Mouse (Mus musculus): Measurements from ENCODE around the gene AA467197. TPM values are rescaled to one million over a fixed set of nuclear protein-coding genes. Genes with fewer than 3 reads are reported as not detected.

AA467197 gene
- polyA plus RNA-seq (2014; fragmentation: Nextera tagmentation; extraction: Ambion mirVana): 0.59 TPM in 1 of 2 replicates, not detected in the other

DNA sequence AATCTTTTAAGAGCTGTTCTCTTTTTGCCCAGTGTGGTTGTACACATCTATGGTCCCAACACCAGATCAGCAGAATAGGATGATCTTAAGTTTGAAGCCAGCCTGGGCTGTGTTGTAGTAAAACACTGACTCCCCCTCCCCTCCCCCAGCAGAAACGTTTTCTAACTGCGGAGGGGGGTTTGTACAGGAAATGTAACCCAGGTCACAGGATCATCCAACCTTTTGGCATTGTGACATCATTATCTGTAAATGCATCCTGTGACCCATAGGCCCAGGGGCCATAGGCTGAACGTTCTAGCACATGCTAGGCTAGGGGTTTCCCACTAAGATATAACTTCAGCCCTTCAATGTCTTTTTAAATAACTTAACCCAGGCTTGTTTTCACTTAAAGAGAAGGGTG is at the start of gene AA467197:
TSS of gene AA467197 (plus strand) at position 301 of the 400 bp plus-strand sequence.
- WGBS: 78% methylated on average over 3 of the region's 3 CpGs
- H3K4me3 ChIP-seq (ENCODE audit: low read depth, low read length): peak within 1 kb of the TSS; percentile 35
- peak within 1 kb of the TSS; percentile 74 for H3K4me2 ChIP-seq (replicated peaks; ENCODE audit: low read depth, low read length)
- H3K27me3 ChIP-seq (ENCODE audit: control insufficient read depth, insufficient read depth, low read length): no peaks in the 10 kb centered on the region; the same call in 1 of the 2 replicates
- H3K9ac ChIP-seq (ENCODE audit: low read depth, low read length): peak within 1 kb of the TSS; percentile 27; the same call in 1 of the 2 replicates
- no peaks in the 10 kb centered on the region for H3K4me1 ChIP-seq (replicated peaks; ENCODE audit: control insufficient read depth, insufficient read depth, low read length)
- no peaks in the 10 kb centered on the region for H3K9me3 ChIP-seq (ENCODE audit: control insufficient read depth, low read length)
- ATAC-seq (ENCODE audit: low FRiP score) (no peak; the same call in 1 of the 2 replicates), DNase-seq (ENCODE audit: low spot score) (no peak)
- peaks cover 2% of the 10 kb centered on the region; the same call in 1 of the 2 replicates for H3K36me3 ChIP-seq (ENCODE audit: control insufficient read depth, insufficient read depth, low read length)
- H3K27ac ChIP-seq (ENCODE audit: low read depth, low read length): no peak within 1 kb of the TSS

GRCm38 (mm10) chr2:122587861-122588519 is 48.8 kb upstream of the AA467197 start:
- H3K9ac ChIP-seq (ENCODE audit: low read depth, low read length): no peak overlapping the region
- ATAC-seq (ENCODE audit: low FRiP score) (no peak), DNase-seq (ENCODE audit: low spot score) (no peak)
- no peaks in the 10 kb centered on the region for H3K27me3 ChIP-seq (ENCODE audit: control insufficient read depth, insufficient read depth, low read length)
- no peak overlapping the region for H3K4me2 ChIP-seq (replicated peaks; ENCODE audit: low read depth, low read length)
- no peak overlapping the region for H3K4me3 ChIP-seq (ENCODE audit: low read depth, low read length)
- H3K36me3 ChIP-seq (ENCODE audit: control insufficient read depth, insufficient read depth, low read length): no peaks in the 10 kb centered on the region
- no peaks in the 10 kb centered on the region for H3K4me1 ChIP-seq (replicated peaks; ENCODE audit: control insufficient read depth, insufficient read depth, low read length)
- 91% methylated on average over 8 of the region's 8 CpGs for WGBS
- no peak overlapping the region for H3K27ac ChIP-seq (ENCODE audit: low read depth, low read length)
- H3K9me3 ChIP-seq (ENCODE audit: control insufficient read depth, low read length): no peaks in the 10 kb centered on the region

DNA sequence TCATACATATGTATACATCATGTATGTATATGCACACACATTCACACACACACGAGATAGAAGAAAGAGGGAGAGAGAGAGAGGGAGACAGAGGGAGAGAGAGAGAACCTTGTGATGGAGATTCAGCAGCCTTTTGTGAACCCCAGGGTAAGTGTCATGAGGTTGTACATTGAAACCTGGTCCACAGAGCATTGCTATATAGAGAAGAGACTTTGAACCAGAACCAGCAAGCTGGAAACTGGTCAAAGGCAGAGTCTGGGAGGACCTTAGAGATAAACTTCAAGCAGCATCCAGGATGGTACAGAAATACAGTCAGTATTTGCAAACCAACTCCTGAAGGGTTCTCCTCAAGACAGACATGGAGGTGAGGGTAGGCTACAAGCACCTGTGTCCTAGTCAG is 46.4 kb upstream of the AA467197 start:
- no peak for ATAC-seq (ENCODE audit: low FRiP score)
- WGBS: 76% methylated on average over 1 of the region's 1 CpGs
- Histone ChIP-seq H3K9me3 (ENCODE audit: control insufficient read depth, low read length) (no peaks in the 10 kb centered on the region), H3K27me3 (ENCODE audit: control insufficient read depth, insufficient read depth, low read length) (no peaks in the 10 kb centered on the region), H3K4me1 (replicated peaks; ENCODE audit: control insufficient read depth, insufficient read depth, low read length) (no peaks in the 10 kb centered on the region), H3K4me3 (ENCODE audit: low read depth, low read length) (no peak overlapping the region), H3K4me2 (replicated peaks; ENCODE audit: low read depth, low read length) (no peak overlapping the region), H3K27ac (ENCODE audit: low read depth, low read length) (no peak overlapping the region), H3K9ac (ENCODE audit: low read depth, low read length) (no peak overlapping the region), H3K36me3 (ENCODE audit: control insufficient read depth, insufficient read depth, low read length) (no peaks in the 10 kb centered on the region)
- DNase-seq (ENCODE audit: low spot score): no peak

DNA sequence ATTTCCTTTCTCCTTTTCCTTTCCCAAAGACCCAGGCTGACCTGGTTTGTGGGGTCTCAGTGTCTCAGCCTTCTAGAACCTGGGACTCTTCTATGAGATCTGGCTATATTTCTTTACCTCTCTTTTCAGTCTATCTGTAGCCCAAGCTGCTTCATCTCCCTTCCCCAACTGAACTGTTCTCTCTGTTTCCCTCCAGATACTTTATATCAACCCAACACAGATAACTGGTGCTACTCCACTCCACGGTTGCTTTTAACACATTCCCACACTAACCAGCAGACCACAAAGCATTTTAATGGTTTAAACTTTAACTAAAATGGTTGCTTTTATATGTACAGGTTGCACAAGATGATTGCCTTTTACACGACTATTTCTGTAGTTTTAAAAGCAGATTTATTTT is 45.6 kb upstream of the AA467197 start:
- H3K4me1 ChIP-seq (replicated peaks; ENCODE audit: control insufficient read depth, insufficient read depth, low read length): no peaks in the 10 kb centered on the region
- no peak overlapping the region for H3K27ac ChIP-seq (ENCODE audit: low read depth, low read length)
- 73% methylated on average over 2 of the region's 2 CpGs for WGBS
- no peak for DNase-seq (ENCODE audit: low spot score)
- H3K4me3 ChIP-seq (ENCODE audit: low read depth, low read length): no peak overlapping the region
- no peak overlapping the region for H3K4me2 ChIP-seq (replicated peaks; ENCODE audit: low read depth, low read length)
- ATAC-seq (ENCODE audit: low FRiP score): no peak
- no peak overlapping the region for H3K9ac ChIP-seq (ENCODE audit: low read depth, low read length)
- H3K27me3 ChIP-seq (ENCODE audit: control insufficient read depth, insufficient read depth, low read length): no peaks in the 10 kb centered on the region
- H3K36me3 ChIP-seq (ENCODE audit: control insufficient read depth, insufficient read depth, low read length): no peaks in the 10 kb centered on the region
- H3K9me3 ChIP-seq (ENCODE audit: control insufficient read depth, low read length): no peaks in the 10 kb centered on the region

DNA sequence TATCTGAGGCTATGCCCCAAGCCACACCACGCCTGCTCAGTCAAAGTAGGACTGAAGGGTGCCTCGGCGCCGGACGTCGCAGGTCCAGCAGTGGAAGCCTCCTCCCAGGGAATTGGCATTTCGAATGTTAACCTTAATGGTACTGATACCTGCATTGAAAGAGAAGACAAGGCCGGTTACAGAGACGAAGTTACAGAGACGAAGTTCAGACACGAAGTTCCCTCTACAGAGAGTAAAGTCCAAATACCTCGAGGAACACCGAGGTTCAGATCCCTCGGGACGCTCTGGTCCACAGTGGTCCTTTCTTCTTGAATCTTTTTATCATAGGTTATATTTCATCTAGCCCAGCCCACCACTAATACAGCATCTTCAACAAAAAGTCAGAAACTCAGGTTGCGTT is 41.3 kb upstream of the AA467197 start:
- 94% methylated on average over 16 of the region's 16 CpGs for WGBS
- DNase-seq (ENCODE audit: low spot score) (no peak), ATAC-seq (ENCODE audit: low FRiP score) (no peak)
- Histone ChIP-seq H3K27me3 (ENCODE audit: control insufficient read depth, insufficient read depth, low read length) (no peaks in the 10 kb centered on the region), H3K27ac (ENCODE audit: low read depth, low read length) (no peak overlapping the region), H3K4me3 (ENCODE audit: low read depth, low read length) (no peak overlapping the region), H3K9ac (ENCODE audit: low read depth, low read length) (no peak overlapping the region), H3K4me1 (replicated peaks; ENCODE audit: control insufficient read depth, insufficient read depth, low read length) (no peaks in the 10 kb centered on the region), H3K36me3 (ENCODE audit: control insufficient read depth, insufficient read depth, low read length) (no peaks in the 10 kb centered on the region), H3K4me2 (replicated peaks; ENCODE audit: low read depth, low read length) (no peak overlapping the region), H3K9me3 (ENCODE audit: control insufficient read depth, low read length) (no peaks in the 10 kb centered on the region)

DNA sequence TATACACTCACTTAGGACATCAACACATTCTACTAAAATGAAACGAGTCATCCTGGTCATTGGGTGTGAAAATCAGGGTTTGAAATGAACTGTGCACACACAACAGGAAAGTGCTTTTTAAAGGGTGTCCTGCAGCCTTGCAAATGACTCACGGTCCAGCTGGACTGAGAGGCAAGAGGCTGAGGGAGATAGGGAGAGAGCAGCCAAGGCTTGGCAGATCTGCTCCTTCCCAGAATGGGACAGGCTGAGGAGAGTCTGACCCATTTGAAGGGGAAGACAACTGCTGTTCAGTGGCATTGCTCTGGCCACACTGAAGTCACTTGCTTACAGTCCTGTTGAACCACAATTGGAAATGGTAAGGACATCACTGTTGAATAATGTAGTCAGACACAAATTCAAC is 37.0 kb upstream of the AA467197 start:
- ATAC-seq (ENCODE audit: low FRiP score): no peak
- no peaks in the 10 kb centered on the region for H3K36me3 ChIP-seq (ENCODE audit: control insufficient read depth, insufficient read depth, low read length)
- H3K9ac ChIP-seq (ENCODE audit: low read depth, low read length): no peak overlapping the region
- H3K4me2 ChIP-seq (replicated peaks; ENCODE audit: low read depth, low read length): no peak overlapping the region
- no peaks in the 10 kb centered on the region for H3K4me1 ChIP-seq (replicated peaks; ENCODE audit: control insufficient read depth, insufficient read depth, low read length)
- DNase-seq (ENCODE audit: low spot score): no peak
- H3K27me3 ChIP-seq (ENCODE audit: control insufficient read depth, insufficient read depth, low read length): no peaks in the 10 kb centered on the region
- H3K9me3 ChIP-seq (ENCODE audit: control insufficient read depth, low read length): no peaks in the 10 kb centered on the region
- H3K27ac ChIP-seq (ENCODE audit: low read depth, low read length): no peak overlapping the region
- WGBS: 88% methylated on average over 2 of the region's 2 CpGs
- H3K4me3 ChIP-seq (ENCODE audit: low read depth, low read length): no peak overlapping the region

- 91% methylated on average over 2 of the region's 2 CpGs for WGBS
- H3K4me3 ChIP-seq (ENCODE audit: low read depth, low read length): no peak overlapping the region
- DNase-seq (ENCODE audit: low spot score) (no peak), ATAC-seq (ENCODE audit: low FRiP score) (no peak)
- H3K4me1 ChIP-seq (replicated peaks; ENCODE audit: control insufficient read depth, insufficient read depth, low read length): no peaks in the 10 kb centered on the region
- no peak overlapping the region for H3K9ac ChIP-seq (ENCODE audit: low read depth, low read length)
- no peak overlapping the region for H3K27ac ChIP-seq (ENCODE audit: low read depth, low read length)
- H3K4me2 ChIP-seq (replicated peaks; ENCODE audit: low read depth, low read length): no peak overlapping the region
- no peaks in the 10 kb centered on the region for H3K9me3 ChIP-seq (ENCODE audit: control insufficient read depth, low read length)
- no peaks in the 10 kb centered on the region for H3K36me3 ChIP-seq (ENCODE audit: control insufficient read depth, insufficient read depth, low read length)
- no peaks in the 10 kb centered on the region for H3K27me3 ChIP-seq (ENCODE audit: control insufficient read depth, insufficient read depth, low read length)
Observed at GRCm38 (mm10) chr2:122601354-122601753, 35.4 kb upstream of the AA467197 start.

- no peak overlapping the region for H3K4me2 ChIP-seq (replicated peaks; ENCODE audit: low read depth, low read length)
- no peaks in the 10 kb centered on the region for H3K9me3 ChIP-seq (ENCODE audit: control insufficient read depth, low read length)
- H3K4me3 ChIP-seq (ENCODE audit: low read depth, low read length): no peak overlapping the region
- no peaks in the 10 kb centered on the region for H3K27me3 ChIP-seq (ENCODE audit: control insufficient read depth, insufficient read depth, low read length)
- WGBS: 85% methylated on average over 5 of the region's 5 CpGs
- no peaks in the 10 kb centered on the region for H3K4me1 ChIP-seq (replicated peaks; ENCODE audit: control insufficient read depth, insufficient read depth, low read length)
- DNase-seq (ENCODE audit: low spot score): no peak
- no peak overlapping the region for H3K9ac ChIP-seq (ENCODE audit: low read depth, low read length)
- no peak overlapping the region for H3K27ac ChIP-seq (ENCODE audit: low read depth, low read length)
- no peak for ATAC-seq (ENCODE audit: low FRiP score)
- H3K36me3 ChIP-seq (ENCODE audit: control insufficient read depth, insufficient read depth, low read length): no peaks in the 10 kb centered on the region
Observed at GRCm38 (mm10) chr2:122605829-122606228, 31.0 kb upstream of the AA467197 start.

GRCm38 (mm10) chr2:122608820-122609219 is 28.0 kb upstream of the AA467197 start:
- ATAC-seq (ENCODE audit: low FRiP score): no peak
- Histone ChIP-seq H3K9me3 (ENCODE audit: control insufficient read depth, low read length) (no peaks in the 10 kb centered on the region), H3K4me3 (ENCODE audit: low read depth, low read length) (no peak overlapping the region), H3K36me3 (ENCODE audit: control insufficient read depth, insufficient read depth, low read length) (no peaks in the 10 kb centered on the region), H3K4me1 (replicated peaks; ENCODE audit: control insufficient read depth, insufficient read depth, low read length) (no peaks in the 10 kb centered on the region), H3K27me3 (ENCODE audit: control insufficient read depth, insufficient read depth, low read length) (no peaks in the 10 kb centered on the region), H3K27ac (ENCODE audit: low read depth, low read length) (no peak overlapping the region), H3K4me2 (replicated peaks; ENCODE audit: low read depth, low read length) (no peak overlapping the region), H3K9ac (ENCODE audit: low read depth, low read length) (no peak overlapping the region)
- no peak for DNase-seq (ENCODE audit: low spot score)
- 71% methylated on average over 9 of the region's 9 CpGs for WGBS

Data from hindbrain, embryonic 11.5 days (tissue).